Mouse (Mus musculus): ENCODE results near the gene Slc25a36. TPM values are rescaled to one million over a fixed set of nuclear protein-coding genes. Genes with fewer than 3 reads are reported as not detected.

The Slc25a36 gene
- total RNA-seq, 1 experiment from 2014 or later = 75.4 TPM

GRCm38 (mm10) chr9:97046240-97046639 is 64.7 kb downstream of the Slc25a36 start:
- no peak for DNase-seq

- no peak for DNase-seq
Observed at GRCm38 (mm10) chr9:97041633-97042032, 69.3 kb downstream of the Slc25a36 start.

GRCm38 (mm10) chr9:97038010-97038409 is 72.9 kb downstream of the Slc25a36 start:
- peak; percentile 10 for DNase-seq

- DNase-seq = peak; percentile 38
Observed at GRCm38 (mm10) chr9:97036656-97037055, 74.3 kb downstream of the Slc25a36 start.

GRCm38 (mm10) chr9:97027361-97027760 is 83.6 kb downstream of the Slc25a36 start:
- no peak for DNase-seq

GRCm38 (mm10) chr9:97026006-97026405 is 85.0 kb downstream of the Slc25a36 start:
- DNase-seq = no peak

Other genes starting within 250 kb of the Slc25a36 start
- 8.0 and 8.4 TPM in 2 replicates for gene Pxylp1, start 218.5 kb downstream of the Slc25a36 start, total RNA-seq (2021)
- gene Spsb4, start 92.3 kb downstream of the Slc25a36 start, total RNA-seq (2021) = 1.5 and 1.7 TPM in 2 replicates